Comparison of ENCODE assay signal across 12 mouse cellular contexts in genomic region chr5:128684621-128685020, GRCm38 (mm10). TPM values are rescaled to one million over a fixed set of nuclear protein-coding genes. Genes with fewer than 3 reads are reported as not detected.
DNase-seq lines count a peak whose midpoint lies in the region; ATAC-seq and TF ChIP-seq lines count a peak whose summit lies in the region.
"Had no signal": no experiment of that assay in that cellular context is flagged by ENCODE, and none has a peak within 500 bp of the region (broad histone marks: within the 10 kb centered on the region; RNA-seq: fewer than 3 reads in every experiment).

No protein-coding gene starts in this region.

- no peak for DNase-seq in lung, adult 18-20 months
- no peak for DNase-seq in gastrocnemius, adult 2 months
- DNase-seq in thymus, postnatal 0 days (ENCODE audit: low spot score) = no peak
- DNase-seq: cerebellum, adult 11-12 months; gastrocnemius, postnatal 14 days; right cerebral cortex, postnatal 14 days had no signal

- 0 out of 2 replicates have a peak overlapping the region, but pooled peaks have one; percentile 6 for H3K4me3 ChIP-seq in lung, embryonic 15.5 days
- H3K4me3 ChIP-seq in forebrain, embryonic 12.5 days (replicated peaks) = no peak overlapping the region
- 0 out of 2 replicates have a peak overlapping the region, but pooled peaks have one; percentile 10 for H3K4me3 ChIP-seq in limb, embryonic 13.5 days
- H3K4me3 ChIP-seq in neural tube, embryonic 14.5 days (ENCODE audit: low read depth, low read length) = no peak overlapping the region
- no peak overlapping the region for H3K4me3 ChIP-seq in gastrocnemius, adult 2 months
- H3K4me3 ChIP-seq: intestine, embryonic 15.5 days had no signal

- ATAC-seq in lung, embryonic 15.5 days (ENCODE audit: borderline replicate concordance, extremely low read depth, low FRiP score, low TSS enrichment) = peak; percentile 72; the same call in 1 of the 2 replicates
- ATAC-seq in forebrain, embryonic 12.5 days (ENCODE audit: low FRiP score) = 0 out of 2 replicates have a peak, but pooled peaks have one; percentile 44
- no peak for ATAC-seq in limb, embryonic 13.5 days (ENCODE audit: low FRiP score, low read depth)
- ATAC-seq in neural tube, embryonic 14.5 days (ENCODE audit: low read depth) = no peak
- no peak for ATAC-seq in granulocyte monocyte progenitor cell, adult 5-6 weeks (replicated peaks; ENCODE audit: poor library complexity, severe bottlenecking)
- ATAC-seq: intestine, embryonic 15.5 days had no signal

- H3K4me1 ChIP-seq in lung, embryonic 15.5 days = peaks cover 10% of the 10 kb centered on the region
- peaks cover 11% of the 10 kb centered on the region for H3K4me1 ChIP-seq in forebrain, embryonic 12.5 days
- peaks cover 15% of the 10 kb centered on the region for H3K4me1 ChIP-seq in limb, embryonic 13.5 days
- H3K4me1 ChIP-seq in neural tube, embryonic 14.5 days (ENCODE audit: control insufficient read depth, insufficient read depth, low read length) = no peaks in the 10 kb centered on the region
- H3K4me1 ChIP-seq: intestine, embryonic 15.5 days had no signal

- no peak overlapping the region for H3K9ac ChIP-seq in lung, embryonic 15.5 days
- no peak overlapping the region for H3K9ac ChIP-seq in forebrain, embryonic 12.5 days
- no peak overlapping the region for H3K9ac ChIP-seq in limb, embryonic 13.5 days
- H3K9ac ChIP-seq in neural tube, embryonic 14.5 days (replicated peaks; ENCODE audit: low read depth, low read length) = no peak overlapping the region
- H3K9ac ChIP-seq: intestine, embryonic 15.5 days had no signal

- H3K9me3 ChIP-seq in lung, embryonic 15.5 days = 0 out of 2 replicates have a peak, but pooled peaks cover 5% of the 10 kb centered on the region
- H3K9me3 ChIP-seq in forebrain, embryonic 12.5 days = peaks cover 12% of the 10 kb centered on the region
- H3K9me3 ChIP-seq in limb, embryonic 13.5 days = peaks cover 15% of the 10 kb centered on the region
- H3K9me3 ChIP-seq in neural tube, embryonic 14.5 days (ENCODE audit: control insufficient read depth, low read length) = no peaks in the 10 kb centered on the region
- H3K9me3 ChIP-seq: intestine, embryonic 15.5 days had no signal

- no peaks in the 10 kb centered on the region for H3K27me3 ChIP-seq in lung, embryonic 15.5 days
- peaks cover 23% of the 10 kb centered on the region for H3K27me3 ChIP-seq in forebrain, embryonic 12.5 days
- no peaks in the 10 kb centered on the region for H3K27me3 ChIP-seq in limb, embryonic 13.5 days
- H3K27me3 ChIP-seq in neural tube, embryonic 14.5 days (ENCODE audit: control insufficient read depth, insufficient read depth, low read length) = no peaks in the 10 kb centered on the region
- H3K27me3 ChIP-seq: intestine, embryonic 15.5 days had no signal

- H3K36me3 ChIP-seq in lung, embryonic 15.5 days = no peaks in the 10 kb centered on the region
- H3K36me3 ChIP-seq in forebrain, embryonic 12.5 days (replicated peaks) = no peaks in the 10 kb centered on the region
- H3K36me3 ChIP-seq in limb, embryonic 13.5 days = no peaks in the 10 kb centered on the region
- no peaks in the 10 kb centered on the region for H3K36me3 ChIP-seq in neural tube, embryonic 14.5 days (ENCODE audit: control insufficient read depth, insufficient read depth, low read length)
- H3K36me3 ChIP-seq: intestine, embryonic 15.5 days had no signal

- 13% methylated on average over 15 of the region's 15 CpGs for WGBS in lung, embryonic 15.5 days
- WGBS in forebrain, embryonic 12.5 days = 7% methylated on average over 15 of the region's 15 CpGs
- 11% methylated on average over 15 of the region's 15 CpGs for WGBS in limb, embryonic 13.5 days
- 3% methylated on average over 15 of the region's 15 CpGs for WGBS in neural tube, embryonic 14.5 days

- H3K4me2 ChIP-seq in lung, embryonic 15.5 days = peak overlapping the region; percentile 44
- peak overlapping the region; percentile 42 for H3K4me2 ChIP-seq in forebrain, embryonic 12.5 days
- peak overlapping the region; percentile 56 for H3K4me2 ChIP-seq in limb, embryonic 13.5 days (replicated peaks)
- 0 out of 2 replicates have a peak overlapping the region, but pooled peaks have one; percentile 18 for H3K4me2 ChIP-seq in neural tube, embryonic 14.5 days (ENCODE audit: low read depth, low read length)
- H3K4me2 ChIP-seq: intestine, embryonic 15.5 days had no signal

- no peak for TF ChIP-seq CTCF in gastrocnemius, adult 2 months (IDR thresholded peaks at IDR 0.05)

- H3K27ac ChIP-seq in lung, embryonic 15.5 days = peak overlapping the region; percentile 24
- H3K27ac ChIP-seq in forebrain, embryonic 12.5 days = no peak overlapping the region
- H3K27ac ChIP-seq in limb, embryonic 13.5 days = no peak overlapping the region; the same call in 1 of the 2 replicates
- H3K27ac ChIP-seq in neural tube, embryonic 14.5 days (ENCODE audit: low read depth, low read length) = no peak overlapping the region
- no peak overlapping the region for H3K27ac ChIP-seq in gastrocnemius, adult 2 months
- H3K27ac ChIP-seq: intestine, embryonic 15.5 days had no signal

- intact Hi-C loops in gastrocnemius, adult 2 months (cut with DNase I) = no loop called here

RNA-seq across cellular contexts. Expression of gene Piwil1, which starts 17.7 kb away (rescaled TPM):
- not detected in 2 replicates for polyA plus RNA-seq in lung, embryonic 15.5 days (2015; fragmentation: Nextera tagmentation; extraction: Ambion mirVana)
- not detected in 2 replicates for polyA plus RNA-seq in forebrain, embryonic 12.5 days (2016; fragmentation: Nextera tagmentation; extraction: Ambion mirVana)
- not detected in 2 replicates for polyA plus RNA-seq in limb, embryonic 13.5 days (2015; fragmentation: Nextera tagmentation; extraction: Ambion mirVana)
- polyA plus RNA-seq in neural tube, embryonic 14.5 days (2014; fragmentation: Nextera tagmentation; extraction: Ambion mirVana) = 0.17 and 0.19 TPM in 2 replicates
- not detected for total RNA-seq in gastrocnemius, adult 2 months (2021)
- polyA plus RNA-seq in thymus, postnatal 0 days (2015; fragmentation: Nextera tagmentation; extraction: Ambion mirVana) = not detected in 2 replicates
- total RNA-seq in granulocyte monocyte progenitor cell, adult 5-6 weeks (2014; fragmentation: Nextera tagmentation) = not detected in 2 replicates
- not detected in 2 replicates for total RNA-seq in granulocyte monocyte progenitor cell, adult 5-6 weeks (2017)
- polyA plus RNA-seq: intestine, embryonic 15.5 days had no signal

Comparison
In these comparisons a context has a peak if more than half of its experiments do, and no peak if none do; other contexts are left out.
1. ATAC-seq: peak in lung, embryonic 15.5 days (single experiment) and forebrain, embryonic 12.5 days (single experiment); none in limb, embryonic 13.5 days (single experiment), neural tube, embryonic 14.5 days (single experiment) and granulocyte monocyte progenitor cell, adult 5-6 weeks (single experiment).
2. H3K4me3 ChIP-seq: peak in lung, embryonic 15.5 days (single experiment) and limb, embryonic 13.5 days (single experiment); none in forebrain, embryonic 12.5 days (single experiment), neural tube, embryonic 14.5 days (single experiment) and gastrocnemius, adult 2 months (single experiment).
3. Peak in every context shown above with its lines, with median percentiles within 50 percentile points of each other: H3K4me2 ChIP-seq.